Mouse (Mus musculus): Measurements from ENCODE around the gene L1cam. TPM values are rescaled to one million over a fixed set of nuclear protein-coding genes. Genes with fewer than 3 reads are reported as not detected.

The L1cam gene
- polyA plus RNA-seq (2012; rRNA removed): 97.0 and 98.1 TPM in 2 replicates

DNA sequence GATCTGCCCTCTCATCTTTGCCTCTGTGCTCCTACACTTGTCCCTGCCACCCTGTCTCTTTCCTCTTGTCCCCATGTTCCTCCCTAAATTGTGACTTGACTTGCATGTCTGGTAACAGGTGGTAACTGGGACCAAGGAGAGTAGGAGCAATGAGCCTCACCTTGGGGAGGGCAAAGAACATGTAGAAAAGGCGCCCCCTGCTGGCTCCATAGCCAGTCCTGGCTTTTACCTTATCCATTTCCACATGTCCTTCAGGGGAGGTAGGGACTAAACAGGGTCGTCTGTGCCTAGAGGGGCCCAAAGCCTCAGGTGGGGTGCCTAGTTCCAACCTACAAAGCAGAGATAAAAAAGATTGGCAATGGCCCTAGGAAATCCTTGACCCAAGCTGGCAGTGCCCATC is at the start of gene L1cam:
TSS of gene L1cam (minus strand) at position 387 of the 400 bp plus-strand sequence.
- no peaks in the 10 kb centered on the region for H3K27me3 ChIP-seq (ENCODE audit: control insufficient read depth, insufficient read depth, low read length)
- H3K4me1 ChIP-seq (ENCODE audit: control insufficient read depth, insufficient read depth, low read length): peaks cover 8% of the 10 kb centered on the region; the same call in 1 of the 2 replicates
- 7% methylated on average over 2 of the region's 2 CpGs for WGBS
- no peak within 1 kb of the TSS for H3K27ac ChIP-seq (ENCODE audit: insufficient read depth, low read length)
- no peak for TF ChIP-seq POLR2A (IDR thresholded peaks at IDR 0.05; ENCODE audit: borderline replicate concordance, insufficient read depth, low read length)
- TF ChIP-seq CTCF (IDR thresholded peaks at IDR 0.05; ENCODE audit: borderline replicate concordance, insufficient read depth, low read depth, low read length): peak; percentile 49; the same call in 1 of the 2 replicates
- peak; percentile 67 to 71 for DNase-seq
- no peak within 1 kb of the TSS for H3K4me3 ChIP-seq (replicated peaks; ENCODE audit: insufficient read depth, low read depth, low read length)

DNA sequence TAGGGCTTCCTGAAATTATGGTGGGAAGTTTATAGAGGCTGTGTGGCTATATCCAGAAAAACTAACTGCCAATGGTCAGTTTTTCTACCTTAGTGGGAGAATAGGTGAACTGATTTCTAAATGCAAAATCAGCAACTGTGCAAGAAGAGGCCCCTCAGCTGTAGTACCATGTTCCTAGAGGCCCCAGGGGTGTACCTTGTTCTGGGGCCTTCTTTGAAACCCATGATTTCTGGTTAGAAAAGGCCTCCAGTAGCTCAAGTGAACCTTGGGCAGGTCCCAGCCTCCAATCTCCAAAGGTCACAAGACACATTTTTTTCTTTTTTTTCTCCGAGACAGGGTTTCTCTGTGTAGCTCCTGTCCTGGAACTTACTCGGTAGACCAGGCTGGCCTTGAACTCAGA is 46.4 kb upstream of the L1cam start:
- H3K27ac ChIP-seq (ENCODE audit: insufficient read depth, low read length): no peak overlapping the region
- WGBS: 84% methylated on average over 2 of the region's 2 CpGs
- no peak overlapping the region for H3K4me3 ChIP-seq (replicated peaks; ENCODE audit: insufficient read depth, low read depth, low read length)
- no peaks in the 10 kb centered on the region for H3K27me3 ChIP-seq (ENCODE audit: control insufficient read depth, insufficient read depth, low read length)
- no peak for TF ChIP-seq POLR2A (IDR thresholded peaks at IDR 0.05; ENCODE audit: borderline replicate concordance, insufficient read depth, low read length)
- TF ChIP-seq CTCF (IDR thresholded peaks at IDR 0.05; ENCODE audit: borderline replicate concordance, insufficient read depth, low read depth, low read length): no peak
- no peaks in the 10 kb centered on the region for H3K4me1 ChIP-seq (ENCODE audit: control insufficient read depth, insufficient read depth, low read length)
- DNase-seq: no peak

DNA sequence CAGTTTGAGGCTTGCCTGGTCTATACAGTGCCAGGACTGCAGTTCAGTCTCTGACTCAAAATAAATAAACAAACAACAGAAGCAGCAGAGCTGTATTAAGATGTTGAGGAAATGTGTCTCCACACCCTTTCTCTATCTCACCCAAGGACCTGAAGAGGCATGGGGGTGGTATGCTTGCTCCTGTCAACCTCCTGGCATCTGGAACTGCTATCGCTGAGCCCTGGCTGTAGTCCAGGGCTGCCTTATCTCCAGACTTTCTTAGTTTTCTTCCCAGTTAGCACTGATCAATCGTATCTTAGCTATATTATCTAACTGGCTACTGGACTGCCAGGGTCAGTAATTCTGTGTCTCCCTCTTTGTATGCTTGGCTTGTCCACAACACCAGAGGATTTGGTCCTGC is 46.0 kb upstream of the L1cam start:
- H3K27me3 ChIP-seq (ENCODE audit: control insufficient read depth, insufficient read depth, low read length): no peaks in the 10 kb centered on the region
- no peak for TF ChIP-seq CTCF (IDR thresholded peaks at IDR 0.05; ENCODE audit: borderline replicate concordance, insufficient read depth, low read depth, low read length)
- no peak for TF ChIP-seq POLR2A (IDR thresholded peaks at IDR 0.05; ENCODE audit: borderline replicate concordance, insufficient read depth, low read length)
- H3K27ac ChIP-seq (ENCODE audit: insufficient read depth, low read length): no peak overlapping the region
- WGBS: 48% methylated on average over 2 of the region's 2 CpGs
- no peak for DNase-seq
- no peak overlapping the region for H3K4me3 ChIP-seq (replicated peaks; ENCODE audit: insufficient read depth, low read depth, low read length)
- no peaks in the 10 kb centered on the region for H3K4me1 ChIP-seq (ENCODE audit: control insufficient read depth, insufficient read depth, low read length)

GRCm38 (mm10) chrX:73931871-73932270 is 36.0 kb upstream of the L1cam start:
- Histone ChIP-seq H3K4me3 (replicated peaks; ENCODE audit: insufficient read depth, low read depth, low read length) (no peak overlapping the region), H3K27ac (ENCODE audit: insufficient read depth, low read length) (no peak overlapping the region), H3K4me1 (ENCODE audit: control insufficient read depth, insufficient read depth, low read length) (no peaks in the 10 kb centered on the region), H3K27me3 (ENCODE audit: control insufficient read depth, insufficient read depth, low read length) (no peaks in the 10 kb centered on the region)
- TF ChIP-seq POLR2A (IDR thresholded peaks at IDR 0.05; ENCODE audit: borderline replicate concordance, insufficient read depth, low read length) (no peak), CTCF (IDR thresholded peaks at IDR 0.05; ENCODE audit: borderline replicate concordance, insufficient read depth, low read depth, low read length) (no peak)
- no peak for DNase-seq
- WGBS: 70% methylated on average over 2 of the region's 2 CpGs

- H3K4me1 ChIP-seq (ENCODE audit: control insufficient read depth, insufficient read depth, low read length): no peaks in the 10 kb centered on the region
- WGBS: 34% methylated on average over 17 of the region's 17 CpGs
- H3K27ac ChIP-seq (ENCODE audit: insufficient read depth, low read length): no peak within 1 kb of the TSS
- no peaks in the 10 kb centered on the region for H3K27me3 ChIP-seq (ENCODE audit: control insufficient read depth, insufficient read depth, low read length)
- TF ChIP-seq POLR2A (IDR thresholded peaks at IDR 0.05; ENCODE audit: borderline replicate concordance, insufficient read depth, low read length): no peak
- no peak for DNase-seq
- H3K4me3 ChIP-seq (replicated peaks; ENCODE audit: insufficient read depth, low read depth, low read length): no peak within 1 kb of the TSS
Observed at GRCm38 (mm10) chrX:73930402-73931062, 34.6 kb upstream of the L1cam start, which contains the start of gene Renbp. Gene Renbp (minus strand): TSS chrX:73930850.

DNA sequence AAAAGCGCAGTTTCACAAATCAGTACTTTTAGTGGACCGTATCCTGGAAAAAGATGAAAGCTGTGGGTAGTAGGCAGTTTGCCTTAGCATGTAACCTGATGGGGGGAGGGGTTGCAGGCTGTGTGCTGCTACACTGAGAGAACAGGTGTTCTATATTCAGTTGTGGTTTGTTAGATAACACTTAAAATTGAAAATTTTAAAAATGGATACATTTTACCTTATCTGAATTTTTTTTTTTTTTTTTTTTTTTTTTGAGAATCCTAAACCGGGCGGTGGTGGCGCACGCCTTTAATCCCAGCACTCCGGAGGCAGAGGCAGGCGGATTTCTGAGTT is 26.6 kb upstream of the L1cam start:
- WGBS: 68% methylated on average over 8 of the region's 8 CpGs
- no peak for DNase-seq
- Histone ChIP-seq H3K27me3 (ENCODE audit: control insufficient read depth, insufficient read depth, low read length) (no peaks in the 10 kb centered on the region), H3K27ac (ENCODE audit: insufficient read depth, low read length) (peak overlapping the region; percentile 62; the same call in 1 of the 2 replicates), H3K4me1 (ENCODE audit: control insufficient read depth, insufficient read depth, low read length) (0 out of 2 replicates have a peak, but pooled peaks cover 2% of the 10 kb centered on the region), H3K4me3 (replicated peaks; ENCODE audit: insufficient read depth, low read depth, low read length) (peak overlapping the region; percentile 69)
- no peak for TF ChIP-seq CTCF (IDR thresholded peaks at IDR 0.05; ENCODE audit: borderline replicate concordance, insufficient read depth, low read depth, low read length)
- no peak for TF ChIP-seq POLR2A (IDR thresholded peaks at IDR 0.05; ENCODE audit: borderline replicate concordance, insufficient read depth, low read length)

GRCm38 (mm10) chrX:73921823-73922549 is 26.1 kb upstream of the L1cam start, which contains the start of the genes Arhgap4 and Naa10:
Gene Arhgap4 (minus strand): TSS chrX:73921870.
Gene Naa10 (minus strand): TSS chrX:73921944.
- H3K27ac ChIP-seq (ENCODE audit: insufficient read depth, low read length): peak within 1 kb of the TSS; percentile 79
- 8% methylated on average over 42 of the region's 43 CpGs for WGBS
- peak; percentile 52 for TF ChIP-seq POLR2A (IDR thresholded peaks at IDR 0.05; ENCODE audit: borderline replicate concordance, insufficient read depth, low read length)
- TF ChIP-seq CTCF (IDR thresholded peaks at IDR 0.05; ENCODE audit: borderline replicate concordance, insufficient read depth, low read depth, low read length): no peak
- DNase-seq: peak; percentile 92
- no peaks in the 10 kb centered on the region for H3K27me3 ChIP-seq (ENCODE audit: control insufficient read depth, insufficient read depth, low read length)
- peak within 1 kb of the TSS; percentile 69 for H3K4me3 ChIP-seq (replicated peaks; ENCODE audit: insufficient read depth, low read depth, low read length)
- 0 out of 2 replicates have a peak, but pooled peaks cover 2% of the 10 kb centered on the region for H3K4me1 ChIP-seq (ENCODE audit: control insufficient read depth, insufficient read depth, low read length)

Measured in cerebellum, adult 2 months (tissue).